Mouse (Mus musculus) kidney, embryonic 14.5 days (tissue): ENCODE data around the gene Pes1. TPM values are rescaled to one million over a fixed set of nuclear protein-coding genes. Genes with fewer than 3 reads are reported as not detected.
"Not testable (repeated sequence)": the region's sequence is repeated elsewhere in the genome, so short reads cannot be mapped to it uniquely, and the experiment has no call there.

ENCODE experiments used
- ATAC-seq: fragments of 200-750 bp; cut with Nextera tagmentation; 2 replicates; pipeline ENCODE4 v1.8.0; 2017; ENCODE audit warnings: moderate number of reproducible peaks, mild to moderate bottlenecking, moderate TSS enrichment, moderate library complexity; ENCODE audit not compliant: low FRiP score, low TSS enrichment
- H3K27ac ChIP-seq: fragments of 300-500 bp; sonication (generic); 2 replicates; pipeline ENCODE4 v1.5.1; 2014; ENCODE audit warnings: low read depth, mild to moderate bottlenecking, low read length, moderate library complexity, mixed read lengths
- H3K27me3 ChIP-seq: fragments of 300-500 bp; sonication (generic); 2 replicates; pipeline ENCODE4 v1.6.1; 2014; ENCODE audit warnings: mild to moderate bottlenecking, low read length; ENCODE audit not compliant: control insufficient read depth, insufficient read depth
- H3K36me3 ChIP-seq: fragments of 300-500 bp; sonication (generic); 2 replicates; pipeline ENCODE4 v1.6.1; 2014; ENCODE audit warnings: low read length, mixed read lengths; ENCODE audit not compliant: control insufficient read depth, insufficient read depth
- H3K4me1 ChIP-seq: fragments of 300-500 bp; sonication (generic); 2 replicates; pipeline ENCODE4 v1.6.1; 2014; ENCODE audit warnings: low read length, mixed read lengths; ENCODE audit not compliant: control insufficient read depth, insufficient read depth
- H3K4me2 ChIP-seq: fragments of 300-500 bp; sonication (generic); replicated peaks from 2 replicates; pipeline ENCODE4 v1.6.1; 2014; ENCODE audit warnings: low read depth, mild to moderate bottlenecking, low read length
- H3K4me3 ChIP-seq: fragments of 300-500 bp; sonication (generic); 2 replicates; pipeline ENCODE4 v1.5.1; 2014; ENCODE audit warnings: mild to moderate bottlenecking, low read length
- H3K9ac ChIP-seq: fragments of 300-500 bp; sonication (generic); 2 replicates; pipeline ENCODE4 v1.6.1; 2014; ENCODE audit warnings: low read depth, mild to moderate bottlenecking, low read length, moderate library complexity
- H3K9me3 ChIP-seq: fragments of 300-500 bp; sonication (generic); 2 replicates; pipeline ENCODE4 v1.6.1; 2016; ENCODE audit warnings: low read length; ENCODE audit not compliant: control insufficient read depth
- WGBS: fragments of 180-500 bp; shearing (Covaris S2); extraction: QIAGEN DNeasy Blood & Tissue Kit; methylation state at CpG from one replicate; pipeline ENCODE4 v1.1.7; 2014; 5-methylcytosine and 5-hydroxymethylcytosine counted together
- polyA plus RNA-seq: library from polyadenylated mRNA; unstranded; fragments of >200 nt; fragmentation: Nextera tagmentation; extraction: Ambion mirVana; gene quantifications from 2 replicates; pipeline ENCODE4 v1.2.1, GENCODE M21; 2014

Pes1 gene
- polyA plus RNA-seq, 1 experiment from 2014 or later: 81.2 TPM

DNA sequence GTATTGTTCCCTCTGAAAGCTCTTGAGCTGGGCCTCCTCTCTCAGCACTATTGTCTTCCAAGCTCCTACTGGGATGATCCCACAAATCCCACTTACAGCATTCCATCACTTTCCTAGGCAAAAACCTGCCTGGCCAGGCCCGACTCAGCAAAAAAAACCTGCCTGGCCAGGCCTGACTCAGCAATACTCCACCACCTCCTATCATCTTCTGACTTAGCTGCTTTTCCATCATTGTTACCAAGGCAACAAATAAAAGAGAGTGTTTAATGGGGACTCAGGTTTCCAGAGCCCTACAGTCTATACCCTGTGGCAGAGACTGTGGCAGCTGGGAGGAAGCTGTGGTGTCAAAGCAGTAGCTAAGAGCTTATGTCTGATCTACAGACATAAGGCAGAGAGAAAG, 48.8 kb downstream of the Pes1 start:
- Histone ChIP-seq H3K9me3 (peaks cover 13% of the 10 kb centered on the region), H3K36me3 (no peaks in the 10 kb centered on the region), H3K4me2 (no peak overlapping the region), H3K4me1 (no peaks in the 10 kb centered on the region), H3K4me3 (no peak overlapping the region), H3K27me3 (no peaks in the 10 kb centered on the region), H3K27ac (no peak overlapping the region), H3K9ac (no peak overlapping the region)
- WGBS: 78% methylated on average over 1 of the region's 1 CpGs
- ATAC-seq: no peak

DNA sequence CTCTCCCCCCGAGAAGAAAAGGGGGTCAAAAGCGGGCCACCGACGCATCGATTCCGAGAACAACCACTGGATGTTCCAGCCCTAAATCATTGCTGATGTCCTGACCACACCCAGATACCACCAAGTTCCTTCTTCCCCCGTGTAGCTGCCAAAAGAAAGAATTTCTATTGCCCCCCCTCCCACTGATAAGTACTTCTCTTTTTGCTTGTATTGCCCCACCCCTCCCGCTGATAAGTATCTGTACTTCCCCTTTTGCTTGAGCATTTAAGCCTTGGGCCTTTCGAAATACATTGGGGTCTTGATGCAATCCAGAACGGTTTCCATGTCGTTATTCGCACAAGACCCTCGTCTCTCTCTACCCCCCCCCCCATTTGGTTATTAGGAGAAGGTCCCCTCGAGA, 52.0 kb downstream of the Pes1 start:
- 88% methylated on average over 14 of the region's 14 CpGs for WGBS
- not testable (repeated sequence) for ATAC-seq

DNA sequence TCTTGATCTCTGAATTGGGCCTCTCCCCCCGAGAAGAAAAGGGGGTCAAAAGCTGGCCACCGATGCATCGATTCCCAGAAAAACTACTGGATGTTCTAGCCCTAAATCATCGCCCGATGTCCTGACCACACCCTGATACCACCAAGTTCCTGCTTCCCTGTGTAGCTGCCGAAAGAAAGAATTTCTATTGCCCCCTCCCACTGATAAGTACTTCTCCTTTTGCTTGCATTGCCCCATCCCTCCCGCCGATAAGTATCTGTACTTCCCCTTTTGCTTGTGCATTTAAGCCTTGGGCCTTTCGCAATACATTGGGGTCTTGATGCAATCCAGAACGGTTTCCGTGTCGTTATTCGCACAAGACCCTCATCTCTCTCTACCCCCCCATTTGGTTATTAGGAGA, 58.3 kb downstream of the Pes1 start:
- H3K9ac ChIP-seq, H3K4me1 ChIP-seq, H3K36me3 ChIP-seq, H3K9me3 ChIP-seq, H3K4me2 ChIP-seq, H3K27ac ChIP-seq, H3K4me3 ChIP-seq, H3K27me3 ChIP-seq, ATAC-seq: not testable (repeated sequence)
- WGBS: 92% methylated on average over 13 of the region's 13 CpGs

More for the DNA sequence above, 52.0 kb downstream of the Pes1 start:
- H3K27me3 ChIP-seq, H3K4me1 ChIP-seq, H3K9ac ChIP-seq, H3K4me3 ChIP-seq, H3K27ac ChIP-seq, H3K4me2 ChIP-seq, H3K36me3 ChIP-seq: not testable (repeated sequence)
- H3K9me3 ChIP-seq: peaks cover 13% of the 10 kb centered on the region

DNA sequence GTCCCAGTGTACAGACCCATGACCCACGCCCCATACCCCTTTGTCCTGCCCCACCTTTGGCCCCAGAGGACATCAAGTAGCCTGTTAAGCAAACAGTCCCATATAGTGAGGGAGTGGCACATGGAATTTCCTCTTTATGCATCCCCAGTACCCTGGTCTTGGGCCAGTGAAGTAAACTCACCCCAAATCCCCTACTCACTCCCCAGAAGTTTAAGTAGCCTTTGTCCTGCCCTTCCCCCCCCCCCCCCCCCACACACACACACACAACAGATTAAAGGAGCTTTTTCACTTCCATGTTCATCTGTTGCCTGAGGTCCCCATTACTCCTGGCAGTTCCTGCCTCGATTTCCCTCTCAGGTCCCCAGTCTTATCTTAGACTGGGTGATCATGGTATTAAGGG, 59.5 kb downstream of the Pes1 start:
- ATAC-seq: no peak
- H3K4me3 ChIP-seq: no peak overlapping the region
- 81% methylated on average over 2 of the region's 2 CpGs for WGBS
- no peak overlapping the region for H3K9ac ChIP-seq
- H3K27me3 ChIP-seq: no peaks in the 10 kb centered on the region
- H3K4me2 ChIP-seq: no peak overlapping the region
- no peaks in the 10 kb centered on the region for H3K4me1 ChIP-seq
- H3K9me3 ChIP-seq: no peaks in the 10 kb centered on the region
- no peak overlapping the region for H3K27ac ChIP-seq
- no peaks in the 10 kb centered on the region for H3K36me3 ChIP-seq

DNA sequence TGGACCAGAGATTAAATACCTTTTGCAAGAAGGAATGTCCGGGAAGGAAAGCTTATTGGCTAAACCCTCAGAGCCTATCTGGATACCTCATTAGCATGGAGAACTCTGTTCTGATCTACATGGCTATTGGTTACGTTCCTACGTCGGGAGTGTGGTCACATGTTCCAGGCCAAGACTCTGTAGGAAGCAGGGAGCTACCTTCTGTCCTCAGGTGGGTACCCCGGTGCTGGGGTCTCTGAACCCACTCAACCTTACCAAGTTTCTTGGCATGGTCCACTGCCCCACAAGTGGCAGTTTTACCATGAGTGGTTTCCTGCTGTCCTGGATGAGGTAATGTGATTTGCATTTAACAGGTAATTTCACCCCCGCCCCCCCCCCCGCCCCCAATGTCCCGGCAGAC, 63.3 kb downstream of the Pes1 start:
- Histone ChIP-seq H3K4me1 (no peaks in the 10 kb centered on the region), H3K27me3 (peaks cover 5% of the 10 kb centered on the region; the same call in 1 of the 2 replicates), H3K9me3 (no peaks in the 10 kb centered on the region), H3K9ac (no peak overlapping the region), H3K27ac (no peak overlapping the region), H3K36me3 (no peaks in the 10 kb centered on the region), H3K4me2 (no peak overlapping the region), H3K4me3 (no peak overlapping the region)
- 72% methylated on average over 8 of the region's 8 CpGs for WGBS
- no peak for ATAC-seq

DNA sequence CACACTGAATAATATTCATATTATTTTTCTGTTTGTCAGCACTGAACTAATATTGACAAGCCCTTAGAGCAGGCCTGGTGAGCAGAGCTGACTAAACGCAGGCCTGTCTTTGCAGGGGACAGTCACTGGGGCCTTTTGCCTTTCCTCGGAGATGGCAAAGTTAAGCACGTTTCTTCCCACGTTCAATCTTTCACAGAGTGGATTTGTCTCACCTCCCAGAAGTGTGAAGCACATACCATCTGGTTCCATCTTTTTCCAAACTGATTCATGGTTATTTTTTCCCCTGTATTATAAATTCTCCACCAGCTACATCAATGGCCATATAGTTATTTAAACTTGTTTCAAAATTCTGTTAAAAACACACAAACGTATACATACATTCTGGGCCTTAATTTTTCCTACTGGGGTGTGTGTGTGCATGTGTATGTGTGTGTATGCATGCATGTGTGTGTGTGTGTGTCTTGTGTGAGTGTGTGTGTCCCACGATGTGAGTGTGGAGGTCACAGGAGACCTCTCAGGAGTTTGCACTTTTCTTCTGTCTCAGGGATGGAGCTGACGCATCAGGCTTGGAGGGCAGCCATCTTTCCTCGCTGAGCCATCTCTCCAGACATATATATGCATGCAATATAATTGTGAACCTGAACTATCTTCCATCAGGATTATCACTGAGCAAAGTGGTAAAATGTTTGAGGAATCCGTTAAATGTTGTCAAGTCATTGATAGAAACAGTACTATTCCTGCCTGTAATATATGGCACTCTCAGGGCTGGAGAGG, 64.0 kb downstream of the Pes1 start:
- ATAC-seq: no peak
- Histone ChIP-seq H3K4me3 (no peak overlapping the region), H3K9me3 (no peaks in the 10 kb centered on the region), H3K9ac (no peak overlapping the region), H3K27me3 (peaks cover 5% of the 10 kb centered on the region; the same call in 1 of the 2 replicates), H3K4me1 (no peaks in the 10 kb centered on the region), H3K27ac (no peak overlapping the region), H3K36me3 (no peaks in the 10 kb centered on the region), H3K4me2 (no peak overlapping the region)
- WGBS: 80% methylated on average over 9 of the region's 9 CpGs

DNA sequence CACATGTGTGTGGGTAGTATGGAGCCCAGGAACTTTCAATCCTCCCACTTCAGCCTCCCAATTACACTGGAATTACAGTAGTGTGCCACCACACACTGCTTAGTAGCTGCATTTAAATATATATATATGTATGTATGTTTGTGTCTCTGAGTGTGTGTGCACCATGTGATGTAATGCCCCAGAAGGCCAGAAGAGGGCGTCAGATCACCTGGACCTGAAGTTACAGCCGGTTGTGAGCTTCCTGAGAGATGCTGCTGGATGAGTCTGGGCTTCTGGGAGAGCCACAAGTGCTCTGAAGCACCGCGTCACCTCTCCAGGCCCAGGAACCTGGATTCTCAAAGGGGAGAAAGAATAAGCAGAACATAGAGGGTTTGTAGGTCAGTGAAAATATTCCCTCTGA, 65.6 kb downstream of the Pes1 start:
- no peak overlapping the region for H3K27ac ChIP-seq
- no peak overlapping the region for H3K9ac ChIP-seq
- H3K36me3 ChIP-seq: no peaks in the 10 kb centered on the region
- no peak overlapping the region for H3K4me2 ChIP-seq
- ATAC-seq: no peak
- peaks cover 5% of the 10 kb centered on the region; the same call in 1 of the 2 replicates for H3K27me3 ChIP-seq
- WGBS: 72% methylated on average over 4 of the region's 4 CpGs
- H3K4me1 ChIP-seq: no peaks in the 10 kb centered on the region
- H3K4me3 ChIP-seq: no peak overlapping the region
- H3K9me3 ChIP-seq: no peaks in the 10 kb centered on the region

Other genes starting within 250 kb of the Pes1 start
- 0.46 and 0.81 TPM in 2 replicates for gene Osbp2, start 100.1 kb upstream of the Pes1 start, polyA plus RNA-seq
- 0.20 and 0.40 TPM in 2 replicates for gene 4921536K21Rik, start 68.9 kb upstream of the Pes1 start, polyA plus RNA-seq
- gene Dusp18, start 68.7 kb upstream of the Pes1 start, polyA plus RNA-seq: 10.0 and 14.7 TPM in 2 replicates
- 3.0 and 3.8 TPM in 2 replicates for gene Slc35e4, start 49.3 kb upstream of the Pes1 start, polyA plus RNA-seq
- gene Tcn2, start 31.8 kb upstream of the Pes1 start, polyA plus RNA-seq: 49.7 and 61.8 TPM in 2 replicates
- gene 4930556J24Rik, start 12.8 kb downstream of the Pes1 start, polyA plus RNA-seq: 0.49 TPM in 1 of 2 replicates, not detected in the other
- 4.3 and 4.6 TPM in 2 replicates for gene Gal3st1, start 19.7 kb downstream of the Pes1 start, polyA plus RNA-seq
- gene Sec14l4, start 67.5 kb downstream of the Pes1 start, polyA plus RNA-seq: not detected in 2 replicates
- not detected in 2 replicates for gene Sec14l3, start 100.9 kb downstream of the Pes1 start, polyA plus RNA-seq
- 11.5 and 15.9 TPM in 2 replicates for gene Mtfp1, start 131.5 kb downstream of the Pes1 start, polyA plus RNA-seq
- 1.1 and 1.2 TPM in 2 replicates for gene Sec14l2, start 159.4 kb downstream of the Pes1 start, polyA plus RNA-seq
- 21.0 and 28.3 TPM in 2 replicates for gene Rnf215, start 171.2 kb downstream of the Pes1 start, polyA plus RNA-seq
- 4.3 and 6.8 TPM in 2 replicates for gene Ccdc157, start 196.3 kb downstream of the Pes1 start, polyA plus RNA-seq
- 55.7 and 72.5 TPM in 2 replicates for gene Sf3a1, start 196.4 kb downstream of the Pes1 start, polyA plus RNA-seq
- gene Tbc1d10a, start 222.8 kb downstream of the Pes1 start, polyA plus RNA-seq: 28.8 and 29.7 TPM in 2 replicates